Mouse (Mus musculus): Measurements from ENCODE around the gene Dnm1. TPM values are rescaled to one million over a fixed set of nuclear protein-coding genes. Genes with fewer than 3 reads are reported as not detected.

Gene Dnm1
- polyA plus RNA-seq, 1 experiment from 2014 or later = 5.6 TPM

GRCm38 (mm10) chr2:32352151-32353006, 759 bp downstream of the Dnm1 start, which contains the start of gene Ciz1:
Ciz1 (plus strand) TSS chr2:32352327.
- Histone ChIP-seq H3K27me3 (ENCODE audit: control insufficient read depth, insufficient read depth, low read length) (no peaks in the 10 kb centered on the region), H3K9me3 (ENCODE audit: control insufficient read depth, low read length) (no peaks in the 10 kb centered on the region), H3K4me2 (replicated peaks; ENCODE audit: low read depth) (peak within 1 kb of the TSS; percentile 96), H3K9ac (ENCODE audit: low read length) (peak within 1 kb of the TSS; percentile 68), H3K4me1 (replicated peaks; ENCODE audit: control insufficient read depth, insufficient read depth) (0 out of 2 replicates have a peak, but pooled peaks cover 3% of the 10 kb centered on the region), H3K27ac (replicated peaks) (peak within 1 kb of the TSS; percentile 45), H3K36me3 (ENCODE audit: control insufficient read depth, insufficient read depth, low read length) (no peaks in the 10 kb centered on the region; the same call in 1 of the 2 replicates), H3K4me3 (ENCODE audit: low read depth, low read length) (peak within 1 kb of the TSS; percentile 64)
- peak; percentile 29 for DNase-seq (ENCODE audit: low spot score)
- under 1% methylated on average over 34 of the region's 52 CpGs for WGBS
- peak; percentile 16; the same call in 1 of the 2 replicates for ATAC-seq (ENCODE audit: low FRiP score, low TSS enrichment)
- TF ChIP-seq EP300 (optimal IDR thresholded peaks at IDR 0.05) = no peak
- no peak for TF ChIP-seq CTCF (IDR thresholded peaks at IDR 0.05; ENCODE audit: low read depth)

DNA sequence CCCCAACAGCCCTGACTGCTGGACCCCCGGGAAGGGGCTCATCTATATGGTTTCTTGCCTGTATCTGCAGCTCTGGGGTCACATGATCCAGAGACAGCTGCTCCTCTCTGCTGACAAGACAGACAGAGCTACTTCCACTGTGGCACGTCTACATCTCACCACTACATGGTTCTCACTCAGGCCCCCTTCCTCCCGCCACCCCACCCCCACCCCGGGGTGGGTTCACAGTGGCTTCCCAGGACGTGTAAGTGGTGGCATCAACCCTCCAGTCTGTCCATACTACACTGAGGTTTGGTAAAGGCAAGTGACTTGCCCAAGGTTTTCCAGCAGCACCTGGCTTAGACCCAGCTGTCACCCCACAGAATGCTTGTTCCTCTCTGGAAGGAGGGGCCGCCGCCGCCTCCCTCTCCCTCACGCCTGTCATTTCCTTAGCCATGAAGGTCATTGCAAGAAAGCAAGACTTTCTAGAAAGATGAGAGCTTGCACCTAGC, 1.6 kb downstream of the Dnm1 start:
- no peaks in the 10 kb centered on the region for H3K27me3 ChIP-seq (ENCODE audit: control insufficient read depth, insufficient read depth, low read length)
- H3K9ac ChIP-seq (ENCODE audit: low read length) = no peak overlapping the region
- no peaks in the 10 kb centered on the region for H3K9me3 ChIP-seq (ENCODE audit: control insufficient read depth, low read length)
- peak overlapping the region; percentile 96 for H3K4me2 ChIP-seq (replicated peaks; ENCODE audit: low read depth)
- TF ChIP-seq CTCF (IDR thresholded peaks at IDR 0.05; ENCODE audit: low read depth) (no peak), EP300 (optimal IDR thresholded peaks at IDR 0.05) (no peak)
- peak overlapping the region; percentile 64; the same call in 1 of the 2 replicates for H3K4me3 ChIP-seq (ENCODE audit: low read depth, low read length)
- H3K27ac ChIP-seq (replicated peaks) = no peak overlapping the region
- WGBS = 53% methylated on average over 9 of the region's 9 CpGs
- ATAC-seq (ENCODE audit: low FRiP score, low TSS enrichment) (no peak), DNase-seq (ENCODE audit: low spot score) (no peak)
- H3K36me3 ChIP-seq (ENCODE audit: control insufficient read depth, insufficient read depth, low read length) = no peaks in the 10 kb centered on the region; the same call in 1 of the 2 replicates
- H3K4me1 ChIP-seq (replicated peaks; ENCODE audit: control insufficient read depth, insufficient read depth) = 0 out of 2 replicates have a peak, but pooled peaks cover 3% of the 10 kb centered on the region

GRCm38 (mm10) chr2:32350471-32351051, 2.6 kb downstream of the Dnm1 start:
- Histone ChIP-seq H3K27ac (replicated peaks) (no peak overlapping the region), H3K4me2 (replicated peaks; ENCODE audit: low read depth) (no peak overlapping the region), H3K4me3 (ENCODE audit: low read depth, low read length) (no peak overlapping the region), H3K4me1 (replicated peaks; ENCODE audit: control insufficient read depth, insufficient read depth) (0 out of 2 replicates have a peak, but pooled peaks cover 3% of the 10 kb centered on the region), H3K27me3 (ENCODE audit: control insufficient read depth, insufficient read depth, low read length) (no peaks in the 10 kb centered on the region), H3K9ac (ENCODE audit: low read length) (no peak overlapping the region), H3K9me3 (ENCODE audit: control insufficient read depth, low read length) (no peaks in the 10 kb centered on the region), H3K36me3 (ENCODE audit: control insufficient read depth, insufficient read depth, low read length) (no peaks in the 10 kb centered on the region; the same call in 1 of the 2 replicates)
- 45% methylated on average over 13 of the region's 13 CpGs for WGBS
- peak; percentile 14 for DNase-seq (ENCODE audit: low spot score)
- no peak for ATAC-seq (ENCODE audit: low FRiP score, low TSS enrichment)
- no peak for TF ChIP-seq CTCF (IDR thresholded peaks at IDR 0.05; ENCODE audit: low read depth)
- TF ChIP-seq EP300 (optimal IDR thresholded peaks at IDR 0.05) = no peak

GRCm38 (mm10) chr2:32349625-32350255, 3.4 kb downstream of the Dnm1 start:
- Histone ChIP-seq H3K4me1 (replicated peaks; ENCODE audit: control insufficient read depth, insufficient read depth) (0 out of 2 replicates have a peak, but pooled peaks cover 3% of the 10 kb centered on the region), H3K4me3 (ENCODE audit: low read depth, low read length) (no peak overlapping the region), H3K9me3 (ENCODE audit: control insufficient read depth, low read length) (no peaks in the 10 kb centered on the region), H3K36me3 (ENCODE audit: control insufficient read depth, insufficient read depth, low read length) (no peaks in the 10 kb centered on the region; the same call in 1 of the 2 replicates), H3K4me2 (replicated peaks; ENCODE audit: low read depth) (no peak overlapping the region), H3K27ac (replicated peaks) (no peak overlapping the region), H3K27me3 (ENCODE audit: control insufficient read depth, insufficient read depth, low read length) (no peaks in the 10 kb centered on the region), H3K9ac (ENCODE audit: low read length) (no peak overlapping the region)
- 44% methylated on average over 8 of the region's 8 CpGs for WGBS
- ATAC-seq (ENCODE audit: low FRiP score, low TSS enrichment) = no peak
- no peak for TF ChIP-seq EP300 (optimal IDR thresholded peaks at IDR 0.05)
- no peak for TF ChIP-seq CTCF (IDR thresholded peaks at IDR 0.05; ENCODE audit: low read depth)
- no peak for DNase-seq (ENCODE audit: low spot score)

GRCm38 (mm10) chr2:32348311-32348710, 4.8 kb downstream of the Dnm1 start:
- WGBS = 85% methylated on average over 11 of the region's 11 CpGs

More at GRCm38 (mm10) chr2:32348311-32348710, 4.8 kb downstream of the Dnm1 start:
- Histone ChIP-seq H3K9ac (ENCODE audit: low read length) (no peak overlapping the region), H3K4me1 (replicated peaks; ENCODE audit: control insufficient read depth, insufficient read depth) (0 out of 2 replicates have a peak, but pooled peaks cover 3% of the 10 kb centered on the region), H3K36me3 (ENCODE audit: control insufficient read depth, insufficient read depth, low read length) (no peaks in the 10 kb centered on the region; the same call in 1 of the 2 replicates), H3K4me2 (replicated peaks; ENCODE audit: low read depth) (no peak overlapping the region), H3K27me3 (ENCODE audit: control insufficient read depth, insufficient read depth, low read length) (no peaks in the 10 kb centered on the region), H3K9me3 (ENCODE audit: control insufficient read depth, low read length) (no peaks in the 10 kb centered on the region), H3K4me3 (ENCODE audit: low read depth, low read length) (no peak overlapping the region), H3K27ac (replicated peaks) (no peak overlapping the region)
- TF ChIP-seq CTCF (IDR thresholded peaks at IDR 0.05; ENCODE audit: low read depth) (no peak), EP300 (optimal IDR thresholded peaks at IDR 0.05) (no peak)
- no peak for DNase-seq (ENCODE audit: low spot score)
- ATAC-seq (ENCODE audit: low FRiP score, low TSS enrichment) = no peak

Data from stomach, postnatal 0 days (tissue).